Mouse (Mus musculus): ENCODE results near the gene Pcyt1a. TPM values are rescaled to one million over a fixed set of nuclear protein-coding genes. Genes with fewer than 3 reads are reported as not detected.
"Not testable (repeated sequence)": the region's sequence is repeated elsewhere in the genome, so short reads cannot be mapped to it uniquely, and the experiment has no call there.

Pcyt1a gene
- polyA plus RNA-seq, 1 experiment from 2014 or later = 37.0 TPM

DNA sequence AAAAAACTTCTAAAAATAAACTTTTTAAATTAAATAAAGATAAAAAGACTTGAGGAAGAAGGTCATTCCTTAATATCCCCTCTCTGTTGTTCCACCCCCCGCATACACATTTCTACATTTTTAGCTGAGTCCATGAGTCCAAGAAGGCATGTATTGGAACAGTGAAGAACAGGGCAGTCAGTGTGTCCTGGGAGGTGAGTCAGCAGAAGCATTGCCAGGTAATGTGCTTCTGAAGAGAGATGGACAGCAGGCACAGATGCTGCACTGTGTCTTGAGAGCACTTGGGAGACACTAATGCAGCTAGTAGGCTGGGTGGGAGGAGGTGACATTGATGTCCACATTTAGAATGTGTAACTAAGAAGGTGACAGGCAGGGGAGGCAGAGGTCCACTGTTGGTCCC is 6.5 kb downstream of the Pcyt1a start:
- Histone ChIP-seq H3K36me3 (ENCODE audit: control insufficient read depth, insufficient read depth, low read length) (peaks cover 3% of the 10 kb centered on the region; the same call in 1 of the 2 replicates), H3K4me2 (no peak overlapping the region), H3K27me3 (replicated peaks; ENCODE audit: control insufficient read depth, insufficient read depth, low read length) (no peaks in the 10 kb centered on the region), H3K4me3 (ENCODE audit: low read depth, low read length) (no peak overlapping the region), H3K9me3 (ENCODE audit: control insufficient read depth, low read length) (no peaks in the 10 kb centered on the region), H3K27ac (ENCODE audit: low read depth, low read length) (no peak overlapping the region), H3K4me1 (replicated peaks; ENCODE audit: control insufficient read depth, insufficient read depth, low read length) (peaks cover 8% of the 10 kb centered on the region), H3K9ac (ENCODE audit: low read depth, low read length) (no peak overlapping the region)
- no peak for ATAC-seq (replicated peaks; ENCODE audit: low FRiP score)
- WGBS = 88% methylated on average over 1 of the region's 1 CpGs
- no peak for DNase-seq (ENCODE audit: low spot score)

DNA sequence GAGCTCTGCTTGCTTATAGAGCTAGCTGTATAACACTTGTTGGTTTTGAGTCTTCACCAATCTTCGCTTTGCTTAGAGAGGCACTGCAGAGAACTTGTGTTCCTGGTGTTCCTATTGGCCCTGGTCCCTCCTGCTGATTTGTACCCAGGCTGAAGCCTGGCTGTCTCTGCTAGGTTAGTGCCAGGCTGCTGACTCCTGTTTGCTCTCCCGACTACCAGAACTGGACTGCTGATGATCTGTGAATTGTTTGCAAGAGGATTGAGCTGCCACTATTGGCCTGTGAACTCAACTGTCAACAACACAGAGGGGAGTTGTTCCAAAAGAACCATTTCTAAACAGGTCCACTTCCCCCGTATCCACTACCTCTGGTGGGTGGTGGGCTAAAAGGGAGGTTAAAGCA is 10.7 kb downstream of the Pcyt1a start:
- H3K36me3 ChIP-seq (ENCODE audit: control insufficient read depth, insufficient read depth, low read length) = peaks cover 3% of the 10 kb centered on the region; the same call in 1 of the 2 replicates
- H3K9ac ChIP-seq (ENCODE audit: low read depth, low read length) = no peak overlapping the region
- H3K27ac ChIP-seq (ENCODE audit: low read depth, low read length) = no peak overlapping the region
- no peaks in the 10 kb centered on the region for H3K9me3 ChIP-seq (ENCODE audit: control insufficient read depth, low read length)
- H3K4me2 ChIP-seq = no peak overlapping the region
- WGBS = 81% methylated on average over 3 of the region's 3 CpGs
- DNase-seq (ENCODE audit: low spot score) = no peak
- H3K4me1 ChIP-seq (replicated peaks; ENCODE audit: control insufficient read depth, insufficient read depth, low read length) = peaks cover 2% of the 10 kb centered on the region; the same call in 1 of the 2 replicates
- H3K4me3 ChIP-seq (ENCODE audit: low read depth, low read length) = no peak overlapping the region
- H3K27me3 ChIP-seq (replicated peaks; ENCODE audit: control insufficient read depth, insufficient read depth, low read length) = no peaks in the 10 kb centered on the region
- no peak for ATAC-seq (replicated peaks; ENCODE audit: low FRiP score)

DNA sequence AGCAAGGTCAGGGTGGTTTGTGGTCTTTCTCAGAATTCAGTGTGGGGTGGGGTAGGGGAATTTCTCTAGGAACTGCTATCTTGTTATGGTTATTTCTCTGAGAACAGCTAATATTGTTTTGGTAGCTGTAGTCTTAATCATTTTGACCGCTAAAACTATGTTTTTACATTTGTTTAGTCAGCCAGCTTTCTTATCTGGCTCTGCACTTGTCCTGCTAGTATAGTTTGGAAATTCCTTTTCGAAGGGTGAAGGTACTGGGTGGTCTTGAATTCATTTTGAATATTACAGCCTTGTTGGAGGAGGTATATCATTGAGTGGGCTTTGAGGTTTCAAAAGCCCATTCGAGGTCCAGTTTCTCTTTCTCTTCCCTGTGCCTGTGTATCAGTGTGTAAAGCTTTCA is 13.9 kb downstream of the Pcyt1a start:
- DNase-seq (ENCODE audit: low spot score); ATAC-seq (replicated peaks; ENCODE audit: low FRiP score); H3K27ac ChIP-seq (ENCODE audit: low read depth, low read length); H3K36me3 ChIP-seq (ENCODE audit: control insufficient read depth, insufficient read depth, low read length); H3K4me2 ChIP-seq; H3K9me3 ChIP-seq (ENCODE audit: control insufficient read depth, low read length); H3K9ac ChIP-seq (ENCODE audit: low read depth, low read length); H3K27me3 ChIP-seq (replicated peaks; ENCODE audit: control insufficient read depth, insufficient read depth, low read length); H3K4me3 ChIP-seq (ENCODE audit: low read depth, low read length): not testable (repeated sequence)
- WGBS = 64% methylated on average over 3 of the region's 3 CpGs
- H3K4me1 ChIP-seq (replicated peaks; ENCODE audit: control insufficient read depth, insufficient read depth, low read length) = peaks cover 17% of the 10 kb centered on the region

DNA sequence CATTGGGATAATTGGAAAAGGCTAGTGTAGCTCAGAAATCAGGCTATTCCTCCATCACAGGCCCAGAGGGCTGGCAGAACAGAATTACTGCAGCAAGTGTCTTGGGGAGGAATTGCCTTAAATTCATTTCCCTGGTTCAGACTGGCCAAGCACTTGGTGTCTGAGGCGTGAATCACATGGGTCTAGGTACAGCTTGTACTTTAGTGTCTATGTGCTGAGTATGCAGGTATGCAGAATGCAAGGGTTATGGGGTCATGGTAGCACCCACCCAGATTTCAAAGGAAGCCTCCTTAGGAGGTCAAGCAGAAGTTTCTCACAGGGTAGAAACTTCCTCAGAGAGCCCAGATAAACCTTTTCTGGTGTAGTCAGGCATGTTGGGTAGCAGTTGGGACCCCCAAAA is 14.8 kb downstream of the Pcyt1a start:
- H3K4me1 ChIP-seq (replicated peaks; ENCODE audit: control insufficient read depth, insufficient read depth, low read length) = peaks cover 22% of the 10 kb centered on the region
- H3K36me3 ChIP-seq (ENCODE audit: control insufficient read depth, insufficient read depth, low read length) = peaks cover 3% of the 10 kb centered on the region; the same call in 1 of the 2 replicates
- no peak overlapping the region for H3K4me2 ChIP-seq
- H3K9ac ChIP-seq (ENCODE audit: low read depth, low read length) = no peak overlapping the region
- WGBS = 88% methylated on average over 1 of the region's 1 CpGs
- H3K27ac ChIP-seq (ENCODE audit: low read depth, low read length) = no peak overlapping the region
- no peak overlapping the region for H3K4me3 ChIP-seq (ENCODE audit: low read depth, low read length)
- DNase-seq (ENCODE audit: low spot score) (no peak), ATAC-seq (replicated peaks; ENCODE audit: low FRiP score) (no peak)
- no peaks in the 10 kb centered on the region for H3K27me3 ChIP-seq (replicated peaks; ENCODE audit: control insufficient read depth, insufficient read depth, low read length)
- H3K9me3 ChIP-seq (ENCODE audit: control insufficient read depth, low read length) = no peaks in the 10 kb centered on the region

DNA sequence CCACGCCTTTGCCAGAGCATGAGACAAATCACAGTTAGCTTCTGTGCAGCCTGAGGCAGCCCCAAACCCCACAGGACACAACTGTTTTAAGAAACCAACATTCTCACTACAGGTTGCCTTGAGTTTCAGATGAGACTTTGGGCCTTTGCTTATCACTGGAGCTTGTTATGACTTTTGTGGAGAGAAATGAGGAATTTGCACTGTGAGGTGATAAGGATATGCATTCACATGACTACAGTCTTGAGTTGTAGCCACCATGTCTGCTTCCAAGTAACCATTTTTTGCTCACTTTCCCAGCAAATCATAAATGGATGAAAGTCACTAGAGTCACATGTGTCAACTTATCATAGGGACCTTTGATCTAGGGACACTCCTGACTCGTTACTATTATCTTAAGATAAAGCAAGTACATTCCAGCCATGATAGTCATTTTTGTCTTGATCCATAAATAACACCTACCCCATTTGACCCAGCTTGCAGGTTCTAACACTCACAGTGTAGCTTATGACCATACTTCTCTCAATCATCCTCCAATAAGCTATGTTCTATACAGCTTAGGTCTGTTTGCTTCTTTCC is 15.9 kb downstream of the Pcyt1a start:
- no peak for ATAC-seq (replicated peaks; ENCODE audit: low FRiP score)
- Histone ChIP-seq H3K4me1 (replicated peaks; ENCODE audit: control insufficient read depth, insufficient read depth, low read length) (peaks cover 30% of the 10 kb centered on the region), H3K27me3 (replicated peaks; ENCODE audit: control insufficient read depth, insufficient read depth, low read length) (no peaks in the 10 kb centered on the region), H3K4me2 (no peak overlapping the region), H3K9ac (ENCODE audit: low read depth, low read length) (no peak overlapping the region), H3K27ac (ENCODE audit: low read depth, low read length) (no peak overlapping the region), H3K4me3 (ENCODE audit: low read depth, low read length) (no peak overlapping the region), H3K9me3 (ENCODE audit: control insufficient read depth, low read length) (no peaks in the 10 kb centered on the region), H3K36me3 (ENCODE audit: control insufficient read depth, insufficient read depth, low read length) (peaks cover under 1% of the 10 kb centered on the region; the same call in 1 of the 2 replicates)
- no peak for DNase-seq (ENCODE audit: low spot score)
- WGBS = 73% methylated on average over 2 of the region's 2 CpGs

DNA sequence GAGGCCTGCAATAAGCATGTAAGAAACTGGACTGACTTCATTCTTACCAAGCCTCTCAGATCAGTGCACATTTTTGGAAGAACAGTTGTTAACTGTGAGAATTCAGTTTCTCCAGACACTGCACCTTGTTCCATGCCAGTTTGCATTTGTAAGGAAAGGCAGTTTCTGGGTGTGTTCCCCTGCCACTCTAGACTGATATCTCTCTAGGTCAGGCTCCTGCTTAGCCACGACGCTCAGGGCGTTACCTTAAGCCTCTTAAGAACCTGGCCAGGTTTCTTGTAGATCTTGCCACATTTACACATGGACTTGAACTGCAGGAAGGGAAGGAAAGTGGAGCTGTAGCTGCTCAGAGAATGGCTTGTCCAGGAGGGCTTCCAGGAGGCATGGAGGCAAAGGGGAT is 18.9 kb downstream of the Pcyt1a start:
- 50% methylated on average over 3 of the region's 3 CpGs for WGBS
- Histone ChIP-seq H3K36me3 (ENCODE audit: control insufficient read depth, insufficient read depth, low read length) (peaks cover 15% of the 10 kb centered on the region; the same call in 1 of the 2 replicates), H3K27ac (ENCODE audit: low read depth, low read length) (peak overlapping the region; percentile 53), H3K4me2 (peak overlapping the region; percentile 46), H3K4me3 (ENCODE audit: low read depth, low read length) (no peak overlapping the region), H3K27me3 (replicated peaks; ENCODE audit: control insufficient read depth, insufficient read depth, low read length) (no peaks in the 10 kb centered on the region), H3K9me3 (ENCODE audit: control insufficient read depth, low read length) (no peaks in the 10 kb centered on the region), H3K9ac (ENCODE audit: low read depth, low read length) (peak overlapping the region; percentile 28), H3K4me1 (replicated peaks; ENCODE audit: control insufficient read depth, insufficient read depth, low read length) (peaks cover 33% of the 10 kb centered on the region)
- ATAC-seq (replicated peaks; ENCODE audit: low FRiP score) (peak; percentile 95), DNase-seq (ENCODE audit: low spot score) (no peak)

DNA sequence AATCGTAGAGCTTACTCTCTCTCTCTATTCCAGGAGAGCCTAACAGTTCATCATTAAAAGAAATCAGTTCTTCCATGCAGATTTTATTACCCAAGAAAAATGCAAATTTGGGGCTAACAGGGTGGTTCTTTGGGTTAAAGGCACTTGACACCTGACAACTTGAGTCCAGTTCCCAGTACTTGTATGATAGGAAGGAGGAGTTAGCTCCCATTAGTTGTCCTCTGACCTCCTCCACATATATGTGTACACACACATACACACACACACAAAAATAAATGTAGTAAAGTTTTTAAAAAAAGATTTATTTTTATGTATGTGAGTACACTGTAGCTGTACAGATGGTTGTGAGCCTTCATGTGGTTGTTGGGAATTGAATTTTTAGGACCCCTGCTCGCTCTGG is 19.4 kb downstream of the Pcyt1a start:
- H3K27me3 ChIP-seq (replicated peaks; ENCODE audit: control insufficient read depth, insufficient read depth, low read length) = no peaks in the 10 kb centered on the region
- H3K9me3 ChIP-seq (ENCODE audit: control insufficient read depth, low read length) = no peaks in the 10 kb centered on the region
- peak overlapping the region; percentile 46 for H3K4me2 ChIP-seq
- peaks cover 33% of the 10 kb centered on the region for H3K4me1 ChIP-seq (replicated peaks; ENCODE audit: control insufficient read depth, insufficient read depth, low read length)
- peak overlapping the region; percentile 53 for H3K27ac ChIP-seq (ENCODE audit: low read depth, low read length)
- DNase-seq (ENCODE audit: low spot score) (no peak), ATAC-seq (replicated peaks; ENCODE audit: low FRiP score) (peak; percentile 37; the same call in 1 of the 2 replicates)
- peaks cover 19% of the 10 kb centered on the region for H3K36me3 ChIP-seq (ENCODE audit: control insufficient read depth, insufficient read depth, low read length)
- H3K4me3 ChIP-seq (ENCODE audit: low read depth, low read length) = no peak overlapping the region
- WGBS = 80% methylated on average over 2 of the region's 2 CpGs
- peak overlapping the region; percentile 28 for H3K9ac ChIP-seq (ENCODE audit: low read depth, low read length)

DNA sequence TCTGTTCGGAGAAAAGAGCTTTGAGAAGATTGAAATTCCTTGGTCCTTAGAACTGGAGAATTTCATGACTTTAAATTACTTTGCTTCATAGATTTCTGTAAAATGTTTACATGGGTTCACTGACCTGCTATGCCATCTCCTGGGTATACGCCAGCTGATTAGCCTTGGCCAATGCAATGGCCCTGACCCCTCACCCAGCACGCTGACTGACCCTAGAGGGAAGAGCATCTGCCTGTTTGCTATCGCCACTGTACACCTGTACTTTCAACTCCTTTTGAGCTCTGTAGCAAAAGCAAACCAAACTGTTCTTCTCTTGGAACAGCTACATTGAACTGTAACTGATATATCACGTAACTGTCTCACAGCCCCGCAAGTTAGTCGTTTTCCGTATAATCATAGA is 22.4 kb downstream of the Pcyt1a start:
- no peak overlapping the region for H3K9ac ChIP-seq (ENCODE audit: low read depth, low read length)
- H3K4me1 ChIP-seq (replicated peaks; ENCODE audit: control insufficient read depth, insufficient read depth, low read length) = peaks cover 25% of the 10 kb centered on the region
- H3K36me3 ChIP-seq (ENCODE audit: control insufficient read depth, insufficient read depth, low read length) = peaks cover 23% of the 10 kb centered on the region
- H3K27me3 ChIP-seq (replicated peaks; ENCODE audit: control insufficient read depth, insufficient read depth, low read length) = no peaks in the 10 kb centered on the region
- H3K9me3 ChIP-seq (ENCODE audit: control insufficient read depth, low read length) = no peaks in the 10 kb centered on the region
- no peak overlapping the region for H3K27ac ChIP-seq (ENCODE audit: low read depth, low read length)
- DNase-seq (ENCODE audit: low spot score) (peak; percentile 19), ATAC-seq (replicated peaks; ENCODE audit: low FRiP score) (no peak)
- no peak overlapping the region for H3K4me3 ChIP-seq (ENCODE audit: low read depth, low read length)
- H3K4me2 ChIP-seq = no peak overlapping the region
- 87% methylated on average over 8 of the region's 8 CpGs for WGBS

DNA sequence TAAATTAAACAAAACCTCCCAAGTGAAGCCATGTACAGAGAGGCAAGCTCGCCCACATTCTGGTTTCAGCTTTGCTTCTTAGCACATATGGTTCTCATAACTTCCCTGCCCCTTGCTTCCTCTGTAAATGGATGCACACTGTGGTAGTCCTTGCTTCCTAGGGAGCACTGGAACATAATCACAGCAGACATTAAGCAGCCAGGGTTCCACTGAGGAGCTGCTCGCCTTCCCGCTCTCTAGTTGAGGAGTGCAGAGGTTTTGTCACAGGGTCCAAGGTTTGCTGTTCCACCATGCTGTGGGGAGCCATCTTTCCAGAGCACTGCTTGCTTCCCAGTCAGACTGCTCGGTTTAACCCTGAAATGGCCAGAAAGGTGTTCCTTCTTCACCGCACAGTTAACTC is 23.9 kb downstream of the Pcyt1a start:
- no peak overlapping the region for H3K4me3 ChIP-seq (ENCODE audit: low read depth, low read length)
- DNase-seq (ENCODE audit: low spot score) (no peak), ATAC-seq (replicated peaks; ENCODE audit: low FRiP score) (no peak)
- H3K27ac ChIP-seq (ENCODE audit: low read depth, low read length) = no peak overlapping the region
- WGBS = 86% methylated on average over 5 of the region's 5 CpGs
- peaks cover 23% of the 10 kb centered on the region for H3K36me3 ChIP-seq (ENCODE audit: control insufficient read depth, insufficient read depth, low read length)
- no peaks in the 10 kb centered on the region for H3K27me3 ChIP-seq (replicated peaks; ENCODE audit: control insufficient read depth, insufficient read depth, low read length)
- H3K4me2 ChIP-seq = no peak overlapping the region
- H3K9me3 ChIP-seq (ENCODE audit: control insufficient read depth, low read length) = no peaks in the 10 kb centered on the region
- H3K9ac ChIP-seq (ENCODE audit: low read depth, low read length) = no peak overlapping the region
- peaks cover 16% of the 10 kb centered on the region for H3K4me1 ChIP-seq (replicated peaks; ENCODE audit: control insufficient read depth, insufficient read depth, low read length)
